Mouse (Mus musculus) ES-E14 (cell line): Measurements from ENCODE around the gene Spcs3. TPM values are rescaled to one million over a fixed set of nuclear protein-coding genes. Genes with fewer than 3 reads are reported as not detected.
"Not testable (repeated sequence)": the region's sequence is repeated elsewhere in the genome, so short reads cannot be mapped to it uniquely, and the experiment has no call there.

Experiments used
- DNase-seq: peaks from one replicate; pipeline ENCODE4 v3.0.0-alpha.2; 2013; ENCODE audit warnings: low read depth, low spot score
- H3K27ac ChIP-seq: 2 replicates; pipeline ENCODE4 v1.5.1; 2012; ENCODE audit warnings: low read depth, mild to moderate bottlenecking, low read length, moderate library complexity, mixed read lengths; ENCODE audit not compliant: poor library complexity, insufficient read depth, severe bottlenecking
- H3K36me3 ChIP-seq: 2 replicates; pipeline ENCODE4 v1.6.1; 2012; ENCODE audit warnings: mild to moderate bottlenecking, low read length, moderate library complexity, mixed read lengths; ENCODE audit not compliant: control insufficient read depth, poor library complexity, insufficient read depth, severe bottlenecking
- H3K4me1 ChIP-seq, 2 experiments: fragments of 150-350 bp in 1 of 2; sonication (generic) in 1 of 2; 2 replicates each; pipeline ENCODE4 v1.6.1; 2012; ENCODE audit warnings: low read length in 2 of 2, mild to moderate bottlenecking in 1 of 2, mixed read lengths in 1 of 2; ENCODE audit not compliant: control insufficient read depth in 2 of 2, insufficient read depth in 2 of 2, poor library complexity in 1 of 2
- H3K4me3 ChIP-seq, 2 experiments: fragments of 150-350 bp in 1 of 2; sonication (generic) in 1 of 2; 2 replicates each; pipeline ENCODE4 v1.5.1; 2012; ENCODE audit warnings: low read length in 2 of 2, low read depth in 1 of 2, mild to moderate bottlenecking in 1 of 2, mixed read lengths in 1 of 2; ENCODE audit not compliant: insufficient read depth in 1 of 2, poor library complexity in 1 of 2, severe bottlenecking in 1 of 2
- H3K9ac ChIP-seq: 2 replicates; pipeline ENCODE4 v1.6.1; 2012; ENCODE audit warnings: low read depth, mild to moderate bottlenecking, low read length, mixed read lengths; ENCODE audit not compliant: poor library complexity, insufficient read depth, severe bottlenecking
- H3K9me3 ChIP-seq: fragments of 150-350 bp; sonication (generic); 2 replicates; pipeline ENCODE4 v1.6.1; 2012; ENCODE audit warnings: low read depth, mild to moderate bottlenecking, low read length; ENCODE audit not compliant: control insufficient read depth, insufficient read depth
- CHD2 ChIP-seq: IDR thresholded peaks from 2 replicates; pipeline ENCODE4 v1.6.1; 2014; ENCODE audit warnings: mild to moderate bottlenecking, low read depth, low read length, inconsistent platforms
- HCFC1 ChIP-seq: IDR thresholded peaks from 2 replicates; pipeline ENCODE4 v1.6.1; 2012; ENCODE audit warnings: low read length, inconsistent platforms, borderline replicate concordance; ENCODE audit not compliant: insufficient read depth
- MAFK ChIP-seq: IDR thresholded peaks from 2 replicates; pipeline ENCODE4 v1.6.1; 2014; ENCODE audit warnings: mild to moderate bottlenecking, low read depth, low read length, inconsistent platforms; ENCODE audit not compliant: insufficient read depth
- ZC3H11A ChIP-seq: IDR thresholded peaks from 2 replicates; pipeline ENCODE4 v1.6.1; 2012; ENCODE audit warnings: low read depth, mild to moderate bottlenecking, inconsistent platforms, low read length, borderline replicate concordance
- ZNF384 ChIP-seq: IDR thresholded peaks from 2 replicates; pipeline ENCODE4 v1.6.1; 2012; ENCODE audit warnings: low read depth, low read length, inconsistent platforms
- in situ Hi-C, 2 experiments: fragments of 600-800 bp; cut with MboI; formaldehyde crosslinking; loops; one replicate each; pipeline ENCODE4 v1.15.1; 2025; ENCODE audit warnings: low sequenced_read_pairs in 2 of 2, inconsistent platforms in 1 of 2; ENCODE audit not compliant: unreplicated experiment in 2 of 2
- total RNA-seq: library from RNA; depleted of rRNA; stranded (reverse); fragments of 300-350 nt; gene quantifications from 2 replicates; pipeline ENCODE4 v1.2.3, GENCODE M21; 2012

Gene Spcs3
- total RNA-seq, 1 experiment: 98.1 TPM

- no peak for TF ChIP-seq HCFC1
- no peak for TF ChIP-seq CHD2
- TF ChIP-seq ZNF384: no peak
- no peak for TF ChIP-seq MAFK
- TF ChIP-seq ZC3H11A: no peak
- no peaks in the 10 kb centered on the region for H3K9me3 ChIP-seq
- no peak overlapping the region for H3K9ac ChIP-seq
- H3K36me3 ChIP-seq: peaks cover 7% of the 10 kb centered on the region
- H3K4me3 ChIP-seq: no peak overlapping the region
- in situ Hi-C loops: no loop called here
- H3K27ac ChIP-seq: no peak overlapping the region
- peak; percentile 50 for DNase-seq
- H3K4me1 ChIP-seq: peaks cover 0 to 6% of the 10 kb centered on the region in 2 experiments; a peak in 2 of 4 replicates
Observed at GRCm38 (mm10) chr8:54525606-54526005, 4.2 kb downstream of the Spcs3 start.

DNA sequence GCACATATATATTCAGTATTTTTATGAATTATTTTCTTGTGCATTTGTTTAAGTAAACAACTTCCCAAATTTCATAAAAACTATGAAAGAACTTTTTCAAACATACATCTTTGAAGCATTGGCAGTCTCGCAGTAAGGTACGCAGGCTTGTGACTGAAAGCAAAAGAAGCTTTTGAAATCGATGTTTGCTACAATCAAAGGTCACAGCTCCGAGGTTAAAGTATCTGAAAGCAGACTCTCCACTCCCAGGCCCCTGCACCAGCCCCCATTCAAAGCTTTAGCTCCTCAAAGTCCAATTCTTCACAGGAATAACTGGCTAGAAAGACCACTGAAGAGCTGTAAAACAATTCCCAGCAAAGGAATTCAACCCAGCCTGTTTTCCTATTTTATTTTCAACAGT, 9.3 kb downstream of the Spcs3 start:
- H3K36me3 ChIP-seq: peaks cover 3% of the 10 kb centered on the region; the same call in 1 of the 2 replicates
- H3K4me1 ChIP-seq: 0 out of 4 replicates have a peak, but pooled peaks cover 0 to 2% of the 10 kb centered on the region in 2 experiments
- H3K4me3 ChIP-seq: no peak overlapping the region
- H3K9me3 ChIP-seq: no peaks in the 10 kb centered on the region
- in situ Hi-C loops: loop anchor here in 1 of 2 experiments (25.0 kb wide), 1 partner anchor 142 kb away; no protein-coding TSS in a partner anchor
- H3K27ac ChIP-seq: no peak overlapping the region
- DNase-seq: no peak
- TF ChIP-seq MAFK: no peak
- TF ChIP-seq HCFC1: no peak
- no peak for TF ChIP-seq ZC3H11A
- no peak for TF ChIP-seq CHD2
- no peak for TF ChIP-seq ZNF384
- H3K9ac ChIP-seq: no peak overlapping the region

- Histone ChIP-seq H3K27ac (no peak overlapping the region), H3K9me3 (no peaks in the 10 kb centered on the region), H3K4me1 (0 out of 4 replicates have a peak, but pooled peaks cover 0 to 2% of the 10 kb centered on the region in 2 experiments), H3K9ac (no peak overlapping the region), H3K36me3 (peaks cover 1% of the 10 kb centered on the region; the same call in 1 of the 2 replicates), H3K4me3 (no peak overlapping the region)
- DNase-seq: no peak
- in situ Hi-C loops: loop anchor here in 1 of 2 experiments (25.0 kb wide), 1 partner anchor 143 kb away; no protein-coding TSS in a partner anchor
- TF ChIP-seq CHD2 (no peak), MAFK (no peak), ZNF384 (no peak), HCFC1 (no peak), ZC3H11A (no peak)
Observed at GRCm38 (mm10) chr8:54518756-54519460, 10.9 kb downstream of the Spcs3 start.

GRCm38 (mm10) chr8:54512200-54512599, 17.6 kb downstream of the Spcs3 start:
- not testable (repeated sequence) for H3K4me3 ChIP-seq, H3K9ac ChIP-seq, H3K9me3 ChIP-seq, H3K36me3 ChIP-seq, H3K27ac ChIP-seq, DNase-seq, H3K4me1 ChIP-seq
- in situ Hi-C loops: loop anchor here in 1 of 2 experiments (25.0 kb wide), 1 partner anchor 150 kb away; no protein-coding TSS in a partner anchor
